Mouse (Mus musculus) megakaryocyte, adult 5-6 weeks (primary cell): Measurements from ENCODE around the gene Gm20538. TPM values are rescaled to one million over a fixed set of nuclear protein-coding genes. Genes with fewer than 3 reads are reported as not detected.

Experiments used
- total RNA-seq, 2 experiments: library from RNA; stranded (forward) in 1 of 2; stranded (reverse) in 1 of 2; fragments of 153-499, 151-499 nt in 1 of 2; fragments of 221-1000, 200-1000 nt in 1 of 2; gene quantifications; 2 replicates each; pipeline versions ENCODE4 v1.2.3 to v1.2.4; 2015 to 2017

The Gm20538 gene
- total RNA-seq, 2 experiments from 2014 or later: not detected

Other genes with a start within 250 kb of the Gm20538 start
- gene Scd4, start 219.7 kb downstream of the Gm20538 start, total RNA-seq (2015): 0.40 TPM in 1 of 2 replicates, not detected in the other
- gene Scd4, start 219.7 kb downstream of the Gm20538 start, total RNA-seq (2017): 0.12 TPM in 1 of 2 replicates, not detected in the other
- 0.54 and 0.64 TPM in 2 replicates for gene Scd1, start 145.0 kb downstream of the Gm20538 start, total RNA-seq (2015)
- 0.18 and 0.98 TPM in 2 replicates for gene Scd1, start 145.0 kb downstream of the Gm20538 start, total RNA-seq (2017)
- not detected in 2 replicates for gene Wnt8b, start 59.4 kb downstream of the Gm20538 start, total RNA-seq (2015)
- gene Wnt8b, start 59.4 kb downstream of the Gm20538 start, total RNA-seq (2017): 0.07 TPM in 1 of 2 replicates, not detected in the other
- 0.11 and 0.51 TPM in 2 replicates for gene Sec31b, start 7.0 kb downstream of the Gm20538 start, total RNA-seq (2015)
- gene Sec31b, start 7.0 kb downstream of the Gm20538 start, total RNA-seq (2017): 0.37 and 0.92 TPM in 2 replicates
- gene Ndufb8, start 2.6 kb upstream of the Gm20538 start, total RNA-seq (2015): 305 and 327 TPM in 2 replicates
- gene Ndufb8, start 2.6 kb upstream of the Gm20538 start, total RNA-seq (2017): 205 and 223 TPM in 2 replicates
- 3.8 and 4.9 TPM in 2 replicates for gene Hif1an, start 10.0 kb upstream of the Gm20538 start, total RNA-seq (2015)
- 6.5 and 6.6 TPM in 2 replicates for gene Hif1an, start 10.0 kb upstream of the Gm20538 start, total RNA-seq (2017)
- not detected in 2 replicates for gene Pax2, start 203.2 kb upstream of the Gm20538 start, total RNA-seq (2015)
- not detected in 2 replicates for gene Pax2, start 203.2 kb upstream of the Gm20538 start, total RNA-seq (2017)